Mouse (Mus musculus): Measurements from ENCODE around the gene Bptf. TPM values are rescaled to one million over a fixed set of nuclear protein-coding genes. Genes with fewer than 3 reads are reported as not detected.
"Not testable (repeated sequence)": the region's sequence is repeated elsewhere in the genome, so short reads cannot be mapped to it uniquely, and the experiment has no call there.

Gene Bptf
- polyA plus RNA-seq, 1 experiment from 2014 or later = 34.8 TPM

GRCm38 (mm10) chr11:107015535-107016187, 116.3 kb downstream of the Bptf start:
- H3K9ac ChIP-seq (ENCODE audit: low read depth, low read length); H3K4me1 ChIP-seq (ENCODE audit: control insufficient read depth, insufficient read depth, low read length); H3K27ac ChIP-seq (replicated peaks; ENCODE audit: low read depth, low read length); H3K4me2 ChIP-seq (ENCODE audit: low read depth, low read length); H3K9me3 ChIP-seq (ENCODE audit: control insufficient read depth, low read length); H3K36me3 ChIP-seq (ENCODE audit: control insufficient read depth, insufficient read depth, low read length); H3K27me3 ChIP-seq (replicated peaks; ENCODE audit: control insufficient read depth, insufficient read depth, low read length); H3K4me3 ChIP-seq (ENCODE audit: low read depth, low read length); ATAC-seq (ENCODE audit: low read depth); DNase-seq (ENCODE audit: low spot score): not testable (repeated sequence)
- 74% methylated on average over 11 of the region's 11 CpGs for WGBS

DNA sequence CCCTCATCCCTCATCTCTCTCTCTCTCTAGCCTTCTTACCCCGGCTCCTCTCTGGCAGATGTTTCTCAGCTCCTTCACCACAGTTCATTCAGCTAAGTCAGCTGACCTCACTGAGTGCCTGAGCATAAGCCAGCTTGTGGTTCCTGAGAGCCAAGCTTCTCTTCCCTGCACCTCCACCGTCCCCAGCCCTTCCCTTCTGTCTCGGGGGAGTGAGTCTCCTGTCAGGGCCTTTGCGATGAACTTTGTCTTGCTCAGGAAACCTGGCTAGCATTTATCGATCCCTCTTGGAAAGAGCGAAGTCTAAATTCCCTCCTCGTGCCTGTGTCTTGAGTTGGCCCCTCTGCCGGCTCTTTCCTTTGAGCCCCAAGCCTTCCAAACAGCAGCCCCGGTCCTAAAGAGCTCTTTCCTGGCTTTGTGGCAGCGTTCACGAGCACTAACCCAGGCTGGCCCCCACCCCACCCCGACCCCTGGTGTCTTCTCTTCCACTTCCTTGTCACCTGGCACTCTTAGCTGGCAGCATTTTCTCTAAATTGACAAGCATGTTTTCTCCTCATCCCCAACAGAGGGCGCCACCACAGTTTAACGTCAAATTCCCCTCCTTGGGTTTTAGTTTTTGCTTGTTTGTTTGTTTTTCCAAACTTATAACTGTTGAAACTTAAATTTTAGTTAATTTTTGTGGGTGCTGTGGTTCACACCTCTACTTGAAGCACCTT, 117.2 kb downstream of the Bptf start:
- DNase-seq (ENCODE audit: low spot score) = no peak
- Histone ChIP-seq H3K4me2 (ENCODE audit: low read depth, low read length) (no peak overlapping the region), H3K4me3 (ENCODE audit: low read depth, low read length) (no peak overlapping the region), H3K9ac (ENCODE audit: low read depth, low read length) (no peak overlapping the region), H3K27ac (replicated peaks; ENCODE audit: low read depth, low read length) (no peak overlapping the region), H3K4me1 (ENCODE audit: control insufficient read depth, insufficient read depth, low read length) (peaks cover 6% of the 10 kb centered on the region; the same call in 1 of the 2 replicates), H3K9me3 (ENCODE audit: control insufficient read depth, low read length) (no peaks in the 10 kb centered on the region), H3K36me3 (ENCODE audit: control insufficient read depth, insufficient read depth, low read length) (no peaks in the 10 kb centered on the region), H3K27me3 (replicated peaks; ENCODE audit: control insufficient read depth, insufficient read depth, low read length) (no peaks in the 10 kb centered on the region)
- ATAC-seq (ENCODE audit: low read depth) = no peak
- WGBS = 47% methylated on average over 14 of the region's 14 CpGs

- no peaks in the 10 kb centered on the region for H3K27me3 ChIP-seq (replicated peaks; ENCODE audit: control insufficient read depth, insufficient read depth, low read length)
- H3K4me3 ChIP-seq (ENCODE audit: low read depth, low read length) = no peak overlapping the region
- no peaks in the 10 kb centered on the region for H3K9me3 ChIP-seq (ENCODE audit: control insufficient read depth, low read length)
- H3K27ac ChIP-seq (replicated peaks; ENCODE audit: low read depth, low read length) = no peak overlapping the region
- no peak overlapping the region for H3K4me2 ChIP-seq (ENCODE audit: low read depth, low read length)
- no peaks in the 10 kb centered on the region for H3K36me3 ChIP-seq (ENCODE audit: control insufficient read depth, insufficient read depth, low read length)
- DNase-seq (ENCODE audit: low spot score) = no peak
- WGBS = 80% methylated on average over 11 of the region's 11 CpGs
- ATAC-seq (ENCODE audit: low read depth) = no peak
- H3K4me1 ChIP-seq (ENCODE audit: control insufficient read depth, insufficient read depth, low read length) = peaks cover 6% of the 10 kb centered on the region; the same call in 1 of the 2 replicates
- H3K9ac ChIP-seq (ENCODE audit: low read depth, low read length) = no peak overlapping the region
Observed at GRCm38 (mm10) chr11:107014020-107014585, 117.8 kb downstream of the Bptf start.

GRCm38 (mm10) chr11:107012324-107013017, 119.5 kb downstream of the Bptf start:
- Histone ChIP-seq H3K4me1 (ENCODE audit: control insufficient read depth, insufficient read depth, low read length) (peaks cover 6% of the 10 kb centered on the region; the same call in 1 of the 2 replicates), H3K27me3 (replicated peaks; ENCODE audit: control insufficient read depth, insufficient read depth, low read length) (no peaks in the 10 kb centered on the region), H3K4me2 (ENCODE audit: low read depth, low read length) (peak overlapping the region; percentile 71), H3K36me3 (ENCODE audit: control insufficient read depth, insufficient read depth, low read length) (no peaks in the 10 kb centered on the region), H3K27ac (replicated peaks; ENCODE audit: low read depth, low read length) (peak overlapping the region; percentile 98), H3K4me3 (ENCODE audit: low read depth, low read length) (peak overlapping the region; percentile 60), H3K9ac (ENCODE audit: low read depth, low read length) (peak overlapping the region; percentile 81), H3K9me3 (ENCODE audit: control insufficient read depth, low read length) (no peaks in the 10 kb centered on the region)
- ATAC-seq (ENCODE audit: low read depth) (peak; percentile 96), DNase-seq (ENCODE audit: low spot score) (peak; percentile 96)
- under 1% methylated on average over 37 of the region's 37 CpGs for WGBS

DNA sequence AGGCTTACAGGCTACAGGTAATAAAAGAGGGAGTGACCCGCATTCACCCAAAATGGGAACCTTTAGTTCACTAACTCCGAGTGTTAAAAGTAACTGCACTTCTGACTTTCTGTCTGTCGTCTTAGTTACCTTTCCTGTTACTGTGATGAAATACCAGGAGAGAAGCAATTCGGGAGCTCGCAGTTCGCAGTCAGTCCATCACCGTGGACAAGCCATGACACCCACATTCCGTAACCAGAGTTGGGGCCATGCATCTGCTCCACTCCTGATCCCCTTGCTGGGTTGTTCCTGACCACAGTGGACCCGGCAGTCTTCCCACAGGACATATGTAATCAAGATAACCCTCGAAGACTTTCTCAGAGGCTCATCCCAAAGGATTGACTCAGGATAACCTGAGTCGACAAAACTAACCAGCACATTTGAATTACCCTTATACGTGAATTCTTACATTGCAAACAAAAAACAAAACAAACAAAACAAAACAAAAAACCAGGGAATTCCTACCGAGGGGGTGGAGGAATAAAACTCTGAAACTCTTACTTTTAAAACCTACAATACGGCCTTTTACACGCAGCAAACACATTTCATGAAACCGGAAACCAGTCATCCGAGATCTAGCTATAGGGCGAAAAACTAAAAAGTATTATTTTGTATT, 120.1 kb downstream of the Bptf start:
- no peak for DNase-seq (ENCODE audit: low spot score)
- no peak for ATAC-seq (ENCODE audit: low read depth)
- H3K4me3 ChIP-seq (ENCODE audit: low read depth, low read length) = peak overlapping the region; percentile 60

DNA sequence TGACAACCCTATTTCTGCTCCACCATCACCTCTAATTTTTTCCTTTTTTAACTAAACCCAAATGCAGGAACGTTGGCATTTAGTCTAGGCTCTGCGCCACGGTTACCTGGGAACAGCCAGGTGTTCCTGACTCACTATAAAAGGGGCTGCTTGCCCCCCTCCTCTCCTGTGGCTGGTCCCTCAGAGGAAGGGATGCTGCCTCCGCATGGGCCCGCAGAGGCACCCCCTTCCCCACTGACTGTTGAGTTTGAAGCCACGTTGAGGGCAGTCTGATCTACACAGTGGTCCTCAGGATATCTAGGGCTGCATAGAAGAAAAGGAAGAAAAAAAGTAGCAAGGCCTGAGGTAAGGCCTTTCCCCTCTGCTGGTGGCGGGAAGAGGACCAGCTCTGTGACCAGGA, 120.8 kb downstream of the Bptf start:
- H3K27ac ChIP-seq (replicated peaks; ENCODE audit: low read depth, low read length) = no peak overlapping the region
- H3K4me2 ChIP-seq (ENCODE audit: low read depth, low read length) = peak overlapping the region; percentile 71; the same call in 1 of the 2 replicates
- H3K4me3 ChIP-seq (ENCODE audit: low read depth, low read length) = no peak overlapping the region
- H3K9ac ChIP-seq (ENCODE audit: low read depth, low read length) = no peak overlapping the region
- H3K4me1 ChIP-seq (ENCODE audit: control insufficient read depth, insufficient read depth, low read length) = peaks cover 6% of the 10 kb centered on the region; the same call in 1 of the 2 replicates
- 77% methylated on average over 7 of the region's 7 CpGs for WGBS
- H3K9me3 ChIP-seq (ENCODE audit: control insufficient read depth, low read length) = no peaks in the 10 kb centered on the region
- H3K36me3 ChIP-seq (ENCODE audit: control insufficient read depth, insufficient read depth, low read length) = no peaks in the 10 kb centered on the region
- DNase-seq (ENCODE audit: low spot score) (no peak), ATAC-seq (ENCODE audit: low read depth) (no peak)
- no peaks in the 10 kb centered on the region for H3K27me3 ChIP-seq (replicated peaks; ENCODE audit: control insufficient read depth, insufficient read depth, low read length)

More for the DNA sequence above, 120.1 kb downstream of the Bptf start:
- Histone ChIP-seq H3K9ac (ENCODE audit: low read depth, low read length) (peak overlapping the region; percentile 81), H3K27me3 (replicated peaks; ENCODE audit: control insufficient read depth, insufficient read depth, low read length) (no peaks in the 10 kb centered on the region), H3K36me3 (ENCODE audit: control insufficient read depth, insufficient read depth, low read length) (no peaks in the 10 kb centered on the region), H3K9me3 (ENCODE audit: control insufficient read depth, low read length) (no peaks in the 10 kb centered on the region), H3K4me2 (ENCODE audit: low read depth, low read length) (peak overlapping the region; percentile 71), H3K4me1 (ENCODE audit: control insufficient read depth, insufficient read depth, low read length) (peaks cover 6% of the 10 kb centered on the region; the same call in 1 of the 2 replicates), H3K27ac (replicated peaks; ENCODE audit: low read depth, low read length) (peak overlapping the region; percentile 98)
- 26% methylated on average over 18 of the region's 18 CpGs for WGBS

DNA sequence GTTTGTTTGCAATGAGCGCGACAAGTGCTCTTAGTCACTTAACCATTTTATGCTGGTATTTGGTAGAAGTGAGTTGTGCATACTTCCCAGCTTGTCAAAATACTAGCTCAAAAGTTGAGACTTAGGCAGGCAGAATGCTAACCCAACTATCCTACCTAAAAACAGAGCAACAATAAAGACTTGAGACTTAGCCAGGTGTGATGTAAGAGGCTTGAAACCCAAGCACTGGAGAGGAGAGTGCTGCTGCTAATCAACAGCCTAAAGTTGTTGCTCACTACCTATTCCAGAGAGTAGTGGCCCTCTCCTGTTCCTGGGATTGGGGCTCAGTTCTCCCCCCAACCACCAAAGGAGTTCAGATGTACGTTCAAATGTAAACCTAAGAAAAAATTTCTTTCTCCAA, 121.5 kb downstream of the Bptf start:
- H3K27me3 ChIP-seq (replicated peaks; ENCODE audit: control insufficient read depth, insufficient read depth, low read length) = no peaks in the 10 kb centered on the region
- H3K4me1 ChIP-seq (ENCODE audit: control insufficient read depth, insufficient read depth, low read length) = peaks cover 6% of the 10 kb centered on the region; the same call in 1 of the 2 replicates
- no peaks in the 10 kb centered on the region for H3K36me3 ChIP-seq (ENCODE audit: control insufficient read depth, insufficient read depth, low read length)
- no peaks in the 10 kb centered on the region for H3K9me3 ChIP-seq (ENCODE audit: control insufficient read depth, low read length)
- ATAC-seq (ENCODE audit: low read depth) (no peak), DNase-seq (ENCODE audit: low spot score) (no peak)
- H3K4me2 ChIP-seq (ENCODE audit: low read depth, low read length) = no peak overlapping the region
- no peak overlapping the region for H3K9ac ChIP-seq (ENCODE audit: low read depth, low read length)
- 97% methylated on average over 3 of the region's 3 CpGs for WGBS
- H3K27ac ChIP-seq (replicated peaks; ENCODE audit: low read depth, low read length) = no peak overlapping the region
- no peak overlapping the region for H3K4me3 ChIP-seq (ENCODE audit: low read depth, low read length)

GRCm38 (mm10) chr11:107005538-107005937, 126.4 kb downstream of the Bptf start:
- H3K36me3 ChIP-seq (ENCODE audit: control insufficient read depth, insufficient read depth, low read length) = no peaks in the 10 kb centered on the region
- no peak overlapping the region for H3K27ac ChIP-seq (replicated peaks; ENCODE audit: low read depth, low read length)
- H3K4me3 ChIP-seq (ENCODE audit: low read depth, low read length) = no peak overlapping the region
- no peaks in the 10 kb centered on the region for H3K27me3 ChIP-seq (replicated peaks; ENCODE audit: control insufficient read depth, insufficient read depth, low read length)
- no peak overlapping the region for H3K9ac ChIP-seq (ENCODE audit: low read depth, low read length)
- DNase-seq (ENCODE audit: low spot score) (peak; percentile 40), ATAC-seq (ENCODE audit: low read depth) (no peak)
- no peaks in the 10 kb centered on the region for H3K9me3 ChIP-seq (ENCODE audit: control insufficient read depth, low read length)
- 74% methylated on average over 1 of the region's 1 CpGs for WGBS
- no peaks in the 10 kb centered on the region for H3K4me1 ChIP-seq (ENCODE audit: control insufficient read depth, insufficient read depth, low read length)
- H3K4me2 ChIP-seq (ENCODE audit: low read depth, low read length) = no peak overlapping the region

Measured in embryonic facial prominence, embryonic 14.5 days (tissue).